In the genomic region with DNA sequence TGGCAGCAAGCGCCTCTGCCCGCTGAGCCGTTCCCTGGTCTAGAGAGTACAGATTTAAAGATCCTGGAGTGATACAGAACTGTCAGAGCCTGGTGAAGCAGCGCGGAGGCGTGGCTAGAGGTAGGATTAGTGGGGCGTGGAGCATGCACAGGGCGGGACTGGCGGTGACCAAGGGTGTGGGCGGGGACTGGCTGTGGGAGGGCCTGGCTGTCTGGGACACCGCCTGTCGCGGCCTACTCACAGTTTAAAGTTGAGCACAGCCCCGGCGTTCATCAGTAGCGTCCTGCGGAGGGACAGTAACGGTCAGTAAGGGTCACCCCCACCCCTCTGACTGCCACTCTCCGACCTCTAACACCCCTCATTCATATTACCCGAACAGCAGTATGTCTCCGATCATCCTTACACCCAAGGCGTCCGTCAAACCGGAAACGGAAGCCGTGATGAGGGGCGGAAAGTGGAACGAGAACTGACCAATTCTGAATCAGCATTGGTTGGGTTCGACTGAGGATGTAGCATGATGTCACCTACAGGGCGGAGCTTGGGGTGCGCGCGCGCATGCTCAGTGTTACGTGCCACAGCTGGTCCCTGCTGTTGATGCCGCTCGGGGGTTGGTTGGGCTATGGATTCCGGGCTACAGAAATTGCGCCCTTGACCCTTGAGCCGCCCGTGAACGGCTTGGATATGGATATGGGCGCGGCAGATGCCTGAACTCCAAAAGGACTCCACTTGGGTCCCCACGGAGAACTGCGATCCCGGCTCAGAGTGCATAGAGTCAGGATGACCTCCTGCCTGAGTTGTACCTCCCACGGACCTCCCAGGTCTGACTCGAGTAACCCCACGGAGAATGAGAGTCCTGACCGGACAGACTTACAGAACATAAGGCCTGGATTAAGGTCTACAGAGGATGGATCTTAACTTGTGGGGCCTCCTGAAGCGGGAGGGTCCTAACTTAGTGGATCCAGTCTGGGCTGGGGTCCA, we compare ENCODE assay signal across 8 mouse cellular contexts. TPM values are rescaled to one million over a fixed set of nuclear protein-coding genes. Genes with fewer than 3 reads are reported as not detected.
DNase-seq lines count a peak whose midpoint lies in the region; ATAC-seq lines count a peak whose summit lies in the region.

A gene (minus strand): TSS at position 456 of the 978 bp plus-strand sequence.

- DNase-seq in ES-CJ7 (ENCODE audit: low read depth, low spot score) = peak; percentile 100
- peak; percentile 97 for DNase-seq in cerebellum, adult 11 months
- DNase-seq in forebrain, embryonic 14.5 days (ENCODE audit: low spot score) = peak; percentile 99
- peak; percentile 98 for DNase-seq in heart, postnatal 14 days
- peak; percentile 98 for DNase-seq in layer of hippocampus, adult 11-12 months (ENCODE audit: low spot score)
- peak; percentile 99 for DNase-seq in lung, adult 18-20 months
- peak; percentile 96 for DNase-seq in testis, postnatal 14 days (ENCODE audit: low spot score)

- H3K9me3 ChIP-seq in forebrain, embryonic 14.5 days (replicated peaks; ENCODE audit: control insufficient read depth, low read length) = no peaks in the 10 kb centered on the region
- no peaks in the 10 kb centered on the region for H3K9me3 ChIP-seq in neural tube, embryonic 15.5 days (replicated peaks)

- peaks cover 14% of the 10 kb centered on the region for H3K4me1 ChIP-seq in forebrain, embryonic 14.5 days (ENCODE audit: control insufficient read depth, insufficient read depth, low read length)
- H3K4me1 ChIP-seq in neural tube, embryonic 15.5 days = peaks cover 33% of the 10 kb centered on the region

- no peaks in the 10 kb centered on the region for H3K27me3 ChIP-seq in forebrain, embryonic 14.5 days (replicated peaks; ENCODE audit: control insufficient read depth, insufficient read depth, low read length)
- H3K27me3 ChIP-seq in neural tube, embryonic 15.5 days (replicated peaks) = no peaks in the 10 kb centered on the region

- H3K36me3 ChIP-seq in forebrain, embryonic 14.5 days (ENCODE audit: control insufficient read depth, insufficient read depth, low read length) = peaks cover 39% of the 10 kb centered on the region
- peaks cover 28% of the 10 kb centered on the region for H3K36me3 ChIP-seq in neural tube, embryonic 15.5 days

- ATAC-seq in forebrain, embryonic 14.5 days = peak; percentile 96
- peak; percentile 97 for ATAC-seq in neural tube, embryonic 15.5 days (ENCODE audit: low FRiP score)

- H3K4me3 ChIP-seq in forebrain, embryonic 14.5 days (ENCODE audit: low read depth, low read length) = peak within 1 kb of the TSS; percentile 70
- H3K4me3 ChIP-seq in neural tube, embryonic 15.5 days (replicated peaks) = peak within 1 kb of the TSS; percentile 60

- intact Hi-C loops in heart, postnatal 14 days (cut with DNase I) = no loop called here

- WGBS in forebrain, embryonic 14.5 days = under 1% methylated on average over 52 of the region's 52 CpGs
- under 1% methylated on average over 52 of the region's 52 CpGs for WGBS in neural tube, embryonic 15.5 days

- H3K27ac ChIP-seq in forebrain, embryonic 14.5 days (ENCODE audit: low read depth, low read length) = peak within 1 kb of the TSS; percentile 82
- peak within 1 kb of the TSS; percentile 84 for H3K27ac ChIP-seq in neural tube, embryonic 15.5 days (replicated peaks)

- peak within 1 kb of the TSS; percentile 97 for H3K4me2 ChIP-seq in forebrain, embryonic 14.5 days (ENCODE audit: low read length)
- H3K4me2 ChIP-seq in neural tube, embryonic 15.5 days = peak within 1 kb of the TSS; percentile 96

- peak within 1 kb of the TSS; percentile 79 for H3K9ac ChIP-seq in forebrain, embryonic 14.5 days (ENCODE audit: low read length)
- peak within 1 kb of the TSS; percentile 75 for H3K9ac ChIP-seq in neural tube, embryonic 15.5 days (replicated peaks)

RNA-seq across cellular contexts. Expression of the gene that starts here (rescaled TPM):
- polyA plus RNA-seq in forebrain, embryonic 14.5 days (2014; fragmentation: Nextera tagmentation; extraction: Ambion mirVana) = 103 and 108 TPM in 2 replicates
- 100 to 1,000 TPM; 111 to 117 TPM for total RNA-seq in heart, postnatal 14 days (2021)
- polyA plus RNA-seq in neural tube, embryonic 15.5 days (2015; fragmentation: Nextera tagmentation; extraction: Ambion mirVana) = 121 and 124 TPM in 2 replicates

Comparison
In these comparisons a context has a peak if more than half of its experiments do, and no peak if none do; other contexts are left out.
1. Peak in every context shown above with its lines: DNase-seq, ATAC-seq, H3K4me3 ChIP-seq and H3K27ac ChIP-seq.